Mouse (Mus musculus) A20 (cell line): ENCODE data around the gene Meis1.

Source experiments
- DNase-seq: peaks from one replicate; pipeline ENCODE4 v3.0.0-alpha.2; 2011; ENCODE audit warnings: low read depth, low spot score

Gene Meis1

DNA sequence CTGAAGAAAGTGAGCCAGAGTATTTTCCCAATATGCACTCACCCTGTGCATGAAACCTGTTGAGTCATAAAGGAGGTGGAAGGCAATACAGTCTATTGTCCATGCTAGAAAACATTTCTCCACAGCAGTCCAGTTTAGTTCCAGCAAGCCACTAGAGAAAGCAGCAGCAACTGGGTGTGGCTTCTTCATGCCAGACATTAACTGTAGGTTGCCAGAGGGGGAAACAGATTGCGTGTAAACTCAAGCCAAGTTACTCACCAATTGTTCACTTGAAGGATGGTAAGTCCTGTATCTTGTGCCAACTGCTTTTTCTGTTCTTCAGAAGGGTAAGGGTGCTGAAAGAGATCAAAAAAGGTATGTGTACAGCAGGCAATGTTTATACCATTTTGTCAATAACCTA, 113.4 kb downstream of the Meis1 start:
- DNase-seq = no peak

- DNase-seq = no peak
Observed at GRCm38 (mm10) chr11:18904880-18905279, 113.9 kb downstream of the Meis1 start.

DNA sequence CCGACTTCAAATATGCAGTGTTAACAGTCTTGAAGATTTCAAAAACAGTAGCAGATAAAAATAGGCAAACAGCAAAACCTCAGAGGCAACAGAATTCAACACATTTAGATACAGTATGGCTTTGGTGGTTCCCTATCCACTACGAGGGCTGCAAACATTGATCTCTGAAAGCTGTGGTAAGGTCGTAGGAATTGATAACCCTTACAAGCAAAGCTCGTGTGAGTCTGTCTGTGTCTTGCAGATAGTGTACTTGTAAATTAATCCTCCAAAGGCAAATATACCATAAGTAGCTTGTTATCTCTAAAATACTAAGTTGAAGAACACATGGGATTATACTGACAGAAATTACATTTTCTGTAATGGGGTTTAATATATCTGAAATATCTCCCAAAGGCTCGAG, 114.5 kb downstream of the Meis1 start:
- DNase-seq = no peak

- no peak for DNase-seq
Observed at GRCm38 (mm10) chr11:18900489-18900888, 118.3 kb downstream of the Meis1 start.

GRCm38 (mm10) chr11:18898862-18899261, 119.9 kb downstream of the Meis1 start:
- DNase-seq = no peak

GRCm38 (mm10) chr11:18897921-18898646, 120.7 kb downstream of the Meis1 start:
- no peak for DNase-seq

GRCm38 (mm10) chr11:18897250-18897649, 121.5 kb downstream of the Meis1 start:
- DNase-seq = no peak

DNA sequence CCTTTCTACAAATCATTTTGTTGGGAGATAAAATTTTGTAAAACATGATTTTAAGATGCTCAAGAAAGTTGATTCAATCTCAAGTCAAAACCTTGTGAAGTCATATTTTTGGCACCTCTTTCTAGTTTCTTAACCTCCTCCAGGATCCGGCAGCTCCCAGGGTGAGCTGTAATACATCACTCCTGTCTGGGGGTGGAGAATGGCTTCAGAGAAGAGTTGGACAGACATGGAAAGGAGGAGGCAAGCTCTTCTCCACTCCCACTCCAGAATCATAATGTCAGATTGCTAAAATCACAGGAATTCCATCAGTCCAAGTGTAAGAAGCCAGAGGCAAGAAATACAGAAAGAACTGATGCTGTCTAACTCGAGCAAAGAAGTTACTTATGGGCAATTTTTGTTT, 126.3 kb downstream of the Meis1 start:
- DNase-seq = no peak

GRCm38 (mm10) chr11:18889139-18889538, 129.6 kb downstream of the Meis1 start:
- no peak for DNase-seq

DNA sequence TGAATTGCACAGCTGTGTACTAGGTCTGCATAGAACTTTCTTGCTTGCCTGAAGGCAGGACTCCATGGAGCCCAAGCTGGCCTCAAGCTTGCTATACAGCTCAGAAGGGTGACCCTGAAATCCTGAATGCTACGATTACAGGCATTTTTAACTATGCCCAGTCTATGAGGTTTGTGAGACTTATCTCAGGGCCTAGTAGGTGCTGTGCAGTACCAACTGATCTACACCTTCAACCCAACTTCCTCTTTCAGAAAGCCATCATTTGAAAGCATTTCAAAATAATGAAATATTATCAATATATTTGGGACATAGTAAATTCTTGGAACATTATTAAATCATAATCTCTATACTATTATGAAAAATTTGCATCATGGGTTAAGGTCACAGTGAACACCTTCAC, 130.1 kb downstream of the Meis1 start:
- DNase-seq = no peak

- no peak for DNase-seq
Observed at GRCm38 (mm10) chr11:18885729-18886325, 133.0 kb downstream of the Meis1 start.

DNA sequence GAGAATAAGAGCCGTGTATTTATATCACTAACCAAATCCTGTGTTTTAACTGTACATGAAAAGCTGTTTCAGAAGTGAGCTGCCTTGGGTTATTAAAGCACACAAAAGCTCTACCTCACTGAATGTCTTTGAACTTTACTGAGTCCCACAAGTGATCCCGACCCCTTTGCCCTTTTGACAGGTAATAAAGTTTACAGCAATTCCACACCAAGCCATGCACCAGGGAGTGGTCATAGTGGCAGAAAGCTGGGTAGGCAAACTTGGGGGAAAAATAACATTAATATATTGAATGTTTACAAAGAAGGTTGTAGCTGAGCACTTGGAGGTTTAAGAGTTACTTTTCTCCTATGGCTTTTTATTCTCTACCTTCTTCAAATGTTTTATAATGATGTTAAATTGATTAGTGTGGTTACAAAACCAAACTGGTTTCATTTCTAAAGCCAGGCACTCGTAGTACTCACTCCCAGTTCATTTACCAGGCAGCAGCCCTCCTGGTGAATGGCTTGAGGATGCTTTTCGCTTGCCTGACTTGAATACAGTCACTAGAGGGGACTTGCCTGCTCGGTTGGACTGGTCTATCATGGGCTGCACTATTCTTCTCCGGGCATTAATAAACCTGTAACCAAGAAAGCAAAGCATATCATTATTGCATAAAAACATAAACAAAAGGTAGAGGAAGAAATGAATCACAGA, 133.6 kb downstream of the Meis1 start:
- DNase-seq = no peak

GRCm38 (mm10) chr11:18883987-18884386, 134.8 kb downstream of the Meis1 start:
- DNase-seq = no peak

- no peak for DNase-seq
Observed at GRCm38 (mm10) chr11:18883507-18883881, 135.3 kb downstream of the Meis1 start.

DNA sequence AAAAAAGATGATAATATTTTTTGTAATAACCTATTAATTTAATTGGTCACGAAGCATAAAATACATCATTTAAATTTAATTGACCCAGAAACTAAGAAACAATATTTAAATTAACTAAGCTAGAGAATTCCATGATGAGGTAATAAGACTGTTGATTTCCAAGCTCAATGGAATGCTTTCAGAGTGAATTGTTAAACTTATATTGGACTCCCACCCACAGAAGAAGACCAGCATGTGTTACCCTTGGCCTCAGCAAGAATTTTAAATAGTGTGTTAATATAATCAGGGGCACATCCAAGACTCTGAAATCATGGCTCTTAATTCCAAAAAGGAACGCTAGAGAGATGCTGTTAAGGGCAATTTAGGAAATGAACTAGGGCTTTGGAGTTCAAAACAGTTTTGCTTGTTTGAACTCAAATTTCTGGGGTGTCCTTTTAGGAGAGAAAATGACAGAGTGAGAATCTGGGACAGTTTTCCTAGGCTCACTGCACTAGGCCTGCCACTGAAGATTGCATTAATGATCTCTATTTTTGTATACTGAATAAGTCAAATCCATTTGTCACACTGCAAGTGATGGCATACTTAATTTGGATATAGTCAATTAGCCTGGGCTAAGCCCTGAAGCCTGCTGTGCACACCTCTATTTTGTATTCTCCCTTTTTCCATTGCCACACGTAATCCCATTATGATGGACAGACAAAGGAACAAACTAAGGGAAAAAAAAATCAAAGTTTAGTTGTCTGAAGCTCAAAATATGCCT, 135.9 kb downstream of the Meis1 start:
- no peak for DNase-seq

DNA sequence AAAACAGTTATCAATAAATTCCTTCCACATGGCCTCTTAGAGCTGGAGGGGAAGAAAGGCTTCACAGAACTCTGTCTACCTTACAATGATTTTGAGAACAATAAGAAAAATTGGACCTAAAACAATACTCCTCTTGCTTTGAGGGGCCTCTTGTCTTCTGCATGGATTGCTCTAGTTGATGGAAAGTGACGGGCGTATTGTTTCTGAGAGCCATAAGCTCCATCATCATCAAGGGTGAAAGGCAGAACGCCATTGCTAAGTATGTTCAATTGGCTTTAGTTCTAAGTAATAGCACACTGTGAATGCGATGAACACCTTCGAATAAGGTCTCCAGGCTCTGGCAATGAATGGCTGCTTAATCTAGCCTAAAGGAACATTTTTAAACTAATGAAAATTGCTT, 136.5 kb downstream of the Meis1 start:
- DNase-seq = no peak

DNA sequence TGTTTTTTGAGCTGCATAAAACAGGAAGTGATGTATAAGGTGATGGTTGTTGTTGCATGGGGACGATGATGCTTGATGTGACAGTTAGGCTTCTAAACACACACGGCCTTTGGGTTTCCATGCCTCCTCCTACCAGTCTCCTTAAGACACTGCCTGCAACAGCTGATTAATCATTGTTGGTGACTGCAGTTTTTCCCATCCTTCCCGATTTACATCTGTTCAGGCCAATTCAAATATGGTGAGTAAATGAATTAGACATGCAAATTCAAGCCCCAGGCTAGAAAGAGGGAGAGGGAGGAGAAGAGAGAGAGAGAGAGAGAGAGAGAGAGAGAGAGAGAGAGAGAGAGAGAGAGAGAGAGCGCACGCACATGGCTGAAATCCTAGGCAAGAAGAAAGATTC, 138.0 kb downstream of the Meis1 start:
- DNase-seq = no peak

GRCm38 (mm10) chr11:18879456-18879818, 139.3 kb downstream of the Meis1 start:
- no peak for DNase-seq

DNA sequence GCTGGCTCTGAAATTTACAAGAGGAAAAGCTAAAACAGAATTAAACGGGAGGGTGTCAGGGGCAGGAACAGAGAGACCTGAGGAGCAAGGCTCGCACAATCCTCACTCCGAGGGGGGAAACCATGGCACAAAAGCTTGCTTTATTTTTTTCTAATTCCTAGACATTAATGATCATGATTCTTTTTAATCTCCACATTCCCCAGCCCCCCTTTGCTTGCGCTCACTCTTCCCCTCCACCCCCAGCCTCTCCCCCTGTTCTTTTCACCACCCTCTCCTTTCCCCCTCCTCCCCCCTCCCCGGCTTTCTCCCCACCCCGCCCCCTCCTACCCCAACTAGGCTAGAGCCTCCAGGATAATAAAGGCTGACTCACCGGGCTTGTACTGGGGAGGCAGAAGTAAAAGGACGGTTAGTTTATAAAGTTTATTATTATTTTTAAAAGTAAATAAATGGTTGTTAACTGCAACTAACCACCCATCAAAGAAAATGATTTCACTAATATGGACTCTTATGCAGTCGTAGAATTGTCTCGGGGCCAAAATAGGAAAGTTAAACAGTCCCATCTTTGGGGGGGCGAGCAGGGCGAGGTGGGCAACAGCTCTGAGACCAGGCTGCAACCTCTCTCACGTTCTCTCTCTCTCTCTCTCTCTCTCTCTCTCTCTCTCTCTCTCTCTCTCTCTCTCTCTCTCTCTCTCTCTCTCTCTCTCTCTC, 139.9 kb downstream of the Meis1 start:
- no peak for DNase-seq

- DNase-seq = no peak
Observed at GRCm38 (mm10) chr11:18878016-18878415, 140.8 kb downstream of the Meis1 start.

DNA sequence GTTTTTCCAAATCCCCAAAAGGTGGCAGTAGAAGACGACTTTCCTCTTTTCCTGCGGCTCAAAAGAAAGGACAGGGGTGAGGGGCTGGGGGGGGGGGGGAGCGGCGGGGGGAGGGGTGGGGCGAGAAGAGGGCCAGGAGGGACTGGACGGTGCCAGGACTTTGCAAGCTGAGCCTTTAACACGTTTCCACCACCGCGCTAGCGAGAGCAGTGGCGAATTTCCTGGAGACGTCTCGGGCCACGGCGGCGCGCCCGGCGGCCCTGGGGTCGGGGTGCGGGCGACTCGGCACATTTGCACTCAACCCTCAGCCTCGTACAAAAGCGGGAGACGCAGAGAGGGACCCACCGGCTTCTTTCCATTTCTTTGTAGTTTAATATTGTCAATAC, 141.2 kb downstream of the Meis1 start:
- DNase-seq = no peak
